Mouse (Mus musculus): ENCODE measurements around the gene Gm17657.

DNA sequence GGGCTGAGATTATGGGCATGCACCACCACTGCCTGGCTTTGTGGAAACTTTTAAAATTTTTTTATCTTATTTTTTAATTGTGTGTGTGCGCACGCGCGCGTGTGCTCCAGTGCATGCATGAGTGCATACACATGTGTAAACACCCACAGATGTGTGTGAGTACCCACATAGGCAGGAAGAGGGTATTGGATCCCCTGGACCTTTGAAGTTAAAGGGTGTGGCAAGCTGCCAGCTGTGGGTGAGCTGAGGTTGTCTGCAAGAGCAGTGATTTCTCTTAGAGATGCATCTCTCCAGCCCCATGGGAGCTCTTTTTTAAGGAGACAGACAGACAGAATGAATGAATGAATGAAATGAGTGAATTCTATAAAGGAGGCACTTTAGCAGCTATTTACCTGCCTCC, 16.1 kb upstream of the Gm17657 start:
- TF ChIP-seq EP300 (IDR thresholded peaks at IDR 0.05; ENCODE audit: insufficient read depth, low read depth, low read length) (no peak), CTCF (IDR thresholded peaks at IDR 0.05; ENCODE audit: low read depth, low read length) (no peak), POLR2A (IDR thresholded peaks at IDR 0.05; ENCODE audit: insufficient read depth, low read length) (no peak)

All from ES-Bruce4 (cell line).